Mouse (Mus musculus): ENCODE measurements around the gene Tbk1.

DNA sequence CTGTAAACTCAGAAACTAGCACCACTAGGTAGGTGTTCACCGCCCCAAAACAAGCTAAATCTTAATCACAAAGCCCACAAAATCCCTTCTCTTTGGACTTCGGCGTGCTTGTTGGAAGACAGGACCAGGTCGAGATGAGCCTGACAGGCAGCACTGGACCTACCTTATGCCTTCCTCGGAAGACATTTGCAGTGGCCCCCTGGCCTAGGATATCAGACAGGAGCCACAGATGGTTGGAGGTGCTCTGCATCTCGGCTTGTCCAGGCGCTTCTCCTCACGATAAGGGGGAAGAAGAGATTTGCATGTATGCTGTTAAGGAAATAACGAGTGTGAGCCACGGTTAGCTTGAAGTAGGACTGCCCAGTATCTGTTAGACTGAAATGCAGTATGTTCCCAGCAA is 2.6 kb downstream of the Tbk1 start:
- TF ChIP-seq POLR2A (IDR thresholded peaks at IDR 0.05; ENCODE audit: insufficient read depth, low read depth, low read length) (no peak), CTCF (IDR thresholded peaks at IDR 0.05; ENCODE audit: insufficient read depth, low read depth, low read length) (no peak)
